Mouse (Mus musculus) urinary bladder, postnatal 10 days (tissue): ENCODE measurements around the gene Vkorc1.
"Not testable (repeated sequence)": the region's sequence is repeated elsewhere in the genome, so short reads cannot be mapped to it uniquely, and the experiment has no call there.

Experiments used
- DNase-seq: peaks from one replicate; pipeline ENCODE4 v3.0.0; 2022; ENCODE audit warnings: low spot score

Gene Vkorc1

GRCm38 (mm10) chr7:127915293-127915692 lies 19.9 kb upstream of the Vkorc1 start:
- no peak for DNase-seq

- DNase-seq: no peak
These were observed 17.5 kb upstream of the Vkorc1 start for GRCm38 (mm10) chr7:127912938-127913337.

- DNase-seq: peak; percentile 47
These were observed 16.9 kb upstream of the Vkorc1 start, which contains the start of gene Kat8 for GRCm38 (mm10) chr7:127912190-127912871. Gene Kat8 (plus strand): TSS chr7:127912516.

- no peak for DNase-seq
These were observed 13.2 kb upstream of the Vkorc1 start for GRCm38 (mm10) chr7:127908656-127909055.

GRCm38 (mm10) chr7:127907939-127908338 lies 12.5 kb upstream of the Vkorc1 start:
- DNase-seq: no peak

GRCm38 (mm10) chr7:127903971-127904796 lies 8.8 kb upstream of the Vkorc1 start, which contains the start of gene Bckdk:
Gene Bckdk (plus strand): TSS chr7:127904082.
- DNase-seq: peak; percentile 33

GRCm38 (mm10) chr7:127901772-127902171 lies 6.4 kb upstream of the Vkorc1 start:
- no peak for DNase-seq

GRCm38 (mm10) chr7:127899997-127900396 lies 4.6 kb upstream of the Vkorc1 start:
- DNase-seq: no peak

GRCm38 (mm10) chr7:127898179-127898956 lies 3.0 kb upstream of the Vkorc1 start:
- no peak for DNase-seq

GRCm38 (mm10) chr7:127897542-127897941 lies 2.1 kb upstream of the Vkorc1 start:
- DNase-seq: no peak

GRCm38 (mm10) chr7:127896384-127896783 lies 967 bp upstream of the Vkorc1 start:
- no peak for DNase-seq

- DNase-seq: not testable (repeated sequence)
These were observed 474 bp upstream of the Vkorc1 start for GRCm38 (mm10) chr7:127895891-127896290.

- no peak for DNase-seq
These were observed 937 bp downstream of the Vkorc1 start for GRCm38 (mm10) chr7:127894480-127894879.

GRCm38 (mm10) chr7:127890798-127891197 lies 4.6 kb downstream of the Vkorc1 start, which contains the start of gene Prss53:
Gene Prss53 (minus strand): TSS chr7:127890970.
- no peak for DNase-seq

GRCm38 (mm10) chr7:127888821-127889220 lies 6.6 kb downstream of the Vkorc1 start:
- DNase-seq: no peak

GRCm38 (mm10) chr7:127887781-127888180 lies 7.6 kb downstream of the Vkorc1 start:
- DNase-seq: no peak

- DNase-seq: no peak
These were observed 8.2 kb downstream of the Vkorc1 start for GRCm38 (mm10) chr7:127887191-127887590.

- DNase-seq: no peak
These were observed 8.9 kb downstream of the Vkorc1 start for GRCm38 (mm10) chr7:127886551-127886950.

- no peak for DNase-seq
These were observed 9.5 kb downstream of the Vkorc1 start for GRCm38 (mm10) chr7:127885951-127886350.

GRCm38 (mm10) chr7:127880431-127880830 lies 15.0 kb downstream of the Vkorc1 start:
- DNase-seq: no peak

- no peak for DNase-seq
These were observed 16.1 kb downstream of the Vkorc1 start for GRCm38 (mm10) chr7:127879301-127879700.
